Mouse (Mus musculus) right cerebral cortex, postnatal 10 days (tissue): ENCODE measurements at regions not wholly inside any gene's neighbourhood (a gene's known extent, or its start where the extent isn't known, plus 50 kb on each side); places are given as distances from the start of the nearest gene placed in this dataset.

Source experiments
- DNase-seq, 2 experiments: peaks; one replicate each; pipeline ENCODE4 v3.0.0; 2021; ENCODE audit warnings: low spot score in 2 of 2

GRCm38 (mm10) chr3:112985094-112985636 lies 273.5 kb downstream of the Amy2a5 start:
- DNase-seq, result no peak

GRCm38 (mm10) chr3:112953403-112954050 lies 305.1 kb downstream of the Amy2a5 start:
- no peak for DNase-seq

- no peak for DNase-seq
Observed at GRCm38 (mm10) chr3:112952227-112952626, 306.4 kb downstream of the Amy2a5 start.

- peak in 1 of 2 experiments; percentile 18 for DNase-seq
Observed at GRCm38 (mm10) chr3:112942036-112942626, 316.5 kb downstream of the Amy2a5 start.
